Comparison of ENCODE assay signal across 15 mouse cellular contexts in the genomic region with DNA sequence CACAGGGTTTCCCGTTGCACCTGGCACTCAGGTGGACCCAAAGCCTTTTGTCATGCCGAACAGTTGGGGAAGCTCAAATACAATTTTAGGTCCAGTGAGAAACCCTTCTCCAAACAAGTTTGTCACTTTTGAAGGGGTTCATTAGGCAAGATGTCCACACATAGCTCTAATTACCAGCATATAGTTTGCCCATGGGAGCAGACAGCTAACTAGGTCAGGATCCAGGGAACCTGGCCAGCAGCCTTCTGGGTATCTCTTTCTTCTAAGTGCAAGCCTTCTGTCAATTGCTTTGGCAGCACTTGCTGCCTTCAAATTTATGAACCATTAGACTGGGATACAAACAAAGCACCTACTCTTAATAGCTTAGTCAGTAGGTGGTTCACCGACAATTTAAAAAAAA.
DNase-seq lines count a peak whose midpoint lies in the region; ATAC-seq and TF ChIP-seq lines count a peak whose summit lies in the region.
"Had no signal": no experiment of that assay in that cellular context is flagged by ENCODE, and none has a peak within 500 bp of the region (broad histone marks: within the 10 kb centered on the region; RNA-seq: fewer than 3 reads in every experiment).

No protein-coding gene starts in this region.

- no peaks in the 10 kb centered on the region for H3K27me3 ChIP-seq in forebrain, embryonic 16.5 days (replicated peaks; ENCODE audit: control insufficient read depth, insufficient read depth, low read length)
- no peaks in the 10 kb centered on the region for H3K27me3 ChIP-seq in intestine, postnatal 0 days (replicated peaks; ENCODE audit: control insufficient read depth, insufficient read depth, low read length)
- H3K27me3 ChIP-seq: liver, embryonic 12.5 days had no signal

- no peak overlapping the region for H3K4me2 ChIP-seq in forebrain, embryonic 16.5 days (ENCODE audit: low read length)
- no peak overlapping the region for H3K4me2 ChIP-seq in intestine, postnatal 0 days (replicated peaks; ENCODE audit: low read depth)
- H3K4me2 ChIP-seq: liver, embryonic 12.5 days had no signal

- TF ChIP-seq CTCF in intestine, postnatal 0 days (IDR thresholded peaks at IDR 0.05; ENCODE audit: low read depth) = no peak

- no peaks in the 10 kb centered on the region for H3K9me3 ChIP-seq in forebrain, embryonic 16.5 days (ENCODE audit: control insufficient read depth, low read length)
- no peaks in the 10 kb centered on the region for H3K9me3 ChIP-seq in intestine, postnatal 0 days (ENCODE audit: control insufficient read depth)
- H3K9me3 ChIP-seq: liver, embryonic 12.5 days; midbrain, embryonic 10.5 days had no signal

- DNase-seq in heart, adult 18-20 months = peak; percentile 9 to 15
- DNase-seq in heart, adult 11 months = no peak
- DNase-seq in left cerebral cortex, postnatal 4 days = peak; percentile 72
- no peak for DNase-seq in left cerebral cortex, postnatal 25 days (ENCODE audit: low spot score in 2 of 2)
- peak; percentile 82 for DNase-seq in cerebellum, adult 11 months
- DNase-seq in gastrocnemius, adult 18-20 months (ENCODE audit: low spot score) = no peak
- DNase-seq: B cell, adult 2 months; kidney, postnatal 4 days; lung, postnatal 10 days; thymus, adult 2 months had no signal

- peaks cover 21% of the 10 kb centered on the region for H3K4me1 ChIP-seq in forebrain, embryonic 16.5 days (replicated peaks; ENCODE audit: control insufficient read depth, insufficient read depth, low read length)
- no peaks in the 10 kb centered on the region for H3K4me1 ChIP-seq in intestine, postnatal 0 days (replicated peaks; ENCODE audit: control insufficient read depth, insufficient read depth, low read length)
- H3K4me1 ChIP-seq: liver, embryonic 12.5 days; midbrain, embryonic 10.5 days had no signal

- WGBS in forebrain, embryonic 16.5 days = 31% methylated on average over 3 of the region's 3 CpGs
- WGBS in intestine, postnatal 0 days = 76% methylated on average over 3 of the region's 3 CpGs

- H3K4me3 ChIP-seq in forebrain, embryonic 16.5 days (replicated peaks; ENCODE audit: low read length) = no peak overlapping the region
- no peak overlapping the region for H3K4me3 ChIP-seq in intestine, postnatal 0 days (ENCODE audit: low read depth, low read length)
- H3K4me3 ChIP-seq: liver, embryonic 12.5 days; midbrain, embryonic 10.5 days had no signal

- H3K9ac ChIP-seq in forebrain, embryonic 16.5 days (replicated peaks; ENCODE audit: low read depth, low read length) = no peak overlapping the region
- H3K9ac ChIP-seq in intestine, postnatal 0 days (ENCODE audit: low read depth, low read length) = no peak overlapping the region
- H3K9ac ChIP-seq: liver, embryonic 12.5 days had no signal

- H3K36me3 ChIP-seq in forebrain, embryonic 16.5 days (ENCODE audit: control insufficient read depth, insufficient read depth) = no peaks in the 10 kb centered on the region
- no peaks in the 10 kb centered on the region for H3K36me3 ChIP-seq in intestine, postnatal 0 days (ENCODE audit: control insufficient read depth, insufficient read depth)
- H3K36me3 ChIP-seq: liver, embryonic 12.5 days; midbrain, embryonic 10.5 days had no signal

- intact Hi-C loops in left cerebral cortex, postnatal 4 days (cut with DNase I) = no loop called here
- intact Hi-C loops in left cerebral cortex, postnatal 25 days (cut with DNase I) = no loop called here

- H3K27ac ChIP-seq in forebrain, embryonic 16.5 days (ENCODE audit: low read length) = peak overlapping the region; percentile 58; the same call in 1 of the 2 replicates
- no peak overlapping the region for H3K27ac ChIP-seq in intestine, postnatal 0 days (ENCODE audit: low read depth, low read length)
- H3K27ac ChIP-seq: liver, embryonic 12.5 days; midbrain, embryonic 10.5 days had no signal

- peak; percentile 63 for ATAC-seq in forebrain, embryonic 16.5 days
- ATAC-seq in intestine, postnatal 0 days = no peak
- ATAC-seq: intestine, embryonic 16.5 days; liver, embryonic 12.5 days had no signal

Comparison
In these comparisons a context has a peak if more than half of its experiments do, and no peak if none do; other contexts are left out.
1. DNase-seq: peak in heart, adult 18-20 months (2 of 2), left cerebral cortex, postnatal 4 days (single experiment) and cerebellum, adult 11 months (single experiment); none in heart, adult 11 months (single experiment), left cerebral cortex, postnatal 25 days (0 of 2) and gastrocnemius, adult 18-20 months (single experiment).